Mouse (Mus musculus): ENCODE measurements around the gene Ubqlnl. TPM values are rescaled to one million over a fixed set of nuclear protein-coding genes. Genes with fewer than 3 reads are reported as not detected.

The Ubqlnl gene
- not detected in 2 replicates for polyA plus RNA-seq (2015; fragmentation: Nextera tagmentation; extraction: Ambion mirVana)

DNA sequence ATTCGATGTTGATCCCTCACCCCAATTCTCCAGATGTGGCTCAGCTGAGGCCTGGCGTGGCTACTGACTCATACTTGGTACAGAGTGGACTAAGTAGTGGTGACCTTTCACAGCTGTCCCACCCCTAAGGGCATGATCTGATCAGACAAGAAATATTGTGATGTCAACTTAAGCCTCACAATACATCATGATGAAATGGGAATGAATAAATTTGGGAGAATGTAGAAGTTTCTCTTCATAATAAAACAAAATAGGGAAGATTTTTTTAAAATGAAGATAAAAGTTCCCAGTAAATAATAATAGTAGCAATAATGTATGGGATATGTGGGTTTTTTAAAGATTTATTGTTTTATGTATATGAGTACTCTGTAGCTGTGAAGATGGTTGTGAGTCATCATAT, at the start of gene Ubqlnl:
Gene Ubqlnl (minus strand): TSS at position 101 of the 400 bp plus-strand sequence.
- Histone ChIP-seq H3K9me3 (replicated peaks; ENCODE audit: control insufficient read depth, low read length, poor library complexity, severe bottlenecking) (no peaks in the 10 kb centered on the region), H3K4me2 (ENCODE audit: low read length) (no peak within 1 kb of the TSS), H3K36me3 (ENCODE audit: control insufficient read depth, insufficient read depth, low read length) (no peaks in the 10 kb centered on the region), H3K4me3 (ENCODE audit: low read depth, low read length) (no peak within 1 kb of the TSS), H3K4me1 (ENCODE audit: control insufficient read depth, insufficient read depth, low read length) (no peaks in the 10 kb centered on the region), H3K9ac (ENCODE audit: low read depth, low read length) (no peak within 1 kb of the TSS), H3K27ac (ENCODE audit: low read length) (no peak within 1 kb of the TSS), H3K27me3 (ENCODE audit: control insufficient read depth, insufficient read depth, low read depth, low read length) (no peaks in the 10 kb centered on the region)
- no peak for ATAC-seq
- WGBS, result 89% methylated on average over 2 of the region's 2 CpGs

- no peak for ATAC-seq
- H3K4me3 ChIP-seq (ENCODE audit: low read depth, low read length), result no peak overlapping the region
- WGBS, result 6% methylated on average over 5 of the region's 5 CpGs
Measured at GRCm38 (mm10) chr7:104199822-104200221, 49.5 kb upstream of the Ubqlnl start.

GRCm38 (mm10) chr7:104195885-104196284, 45.5 kb upstream of the Ubqlnl start, which contains the start of gene Olfr649:
Gene Olfr649 (minus strand): TSS chr7:104195985.
- H3K9me3 ChIP-seq (replicated peaks; ENCODE audit: control insufficient read depth, low read length, poor library complexity, severe bottlenecking), result no peaks in the 10 kb centered on the region
- no peak for ATAC-seq
- no peak within 1 kb of the TSS for H3K4me3 ChIP-seq (ENCODE audit: low read depth, low read length)
- H3K4me1 ChIP-seq (ENCODE audit: control insufficient read depth, insufficient read depth, low read length), result no peaks in the 10 kb centered on the region
- H3K4me2 ChIP-seq (ENCODE audit: low read length), result no peak within 1 kb of the TSS
- no peak within 1 kb of the TSS for H3K9ac ChIP-seq (ENCODE audit: low read depth, low read length)
- no peak within 1 kb of the TSS for H3K27ac ChIP-seq (ENCODE audit: low read length)
- 86% methylated on average over 6 of the region's 6 CpGs for WGBS
- no peaks in the 10 kb centered on the region for H3K27me3 ChIP-seq (ENCODE audit: control insufficient read depth, insufficient read depth, low read depth, low read length)
- H3K36me3 ChIP-seq (ENCODE audit: control insufficient read depth, insufficient read depth, low read length), result no peaks in the 10 kb centered on the region

More at GRCm38 (mm10) chr7:104199822-104200221, 49.5 kb upstream of the Ubqlnl start:
- H3K9ac ChIP-seq (ENCODE audit: low read depth, low read length), result no peak overlapping the region
- no peaks in the 10 kb centered on the region for H3K36me3 ChIP-seq (ENCODE audit: control insufficient read depth, insufficient read depth, low read length)
- H3K4me1 ChIP-seq (ENCODE audit: control insufficient read depth, insufficient read depth, low read length), result no peaks in the 10 kb centered on the region
- no peak overlapping the region for H3K4me2 ChIP-seq (ENCODE audit: low read length)
- no peaks in the 10 kb centered on the region for H3K9me3 ChIP-seq (replicated peaks; ENCODE audit: control insufficient read depth, low read length, poor library complexity, severe bottlenecking)
- H3K27ac ChIP-seq (ENCODE audit: low read length), result no peak overlapping the region
- no peaks in the 10 kb centered on the region for H3K27me3 ChIP-seq (ENCODE audit: control insufficient read depth, insufficient read depth, low read depth, low read length)

GRCm38 (mm10) chr7:104191275-104191674, 40.9 kb upstream of the Ubqlnl start:
- Histone ChIP-seq H3K4me2 (ENCODE audit: low read length) (no peak overlapping the region), H3K27me3 (ENCODE audit: control insufficient read depth, insufficient read depth, low read depth, low read length) (no peaks in the 10 kb centered on the region), H3K27ac (ENCODE audit: low read length) (no peak overlapping the region), H3K36me3 (ENCODE audit: control insufficient read depth, insufficient read depth, low read length) (no peaks in the 10 kb centered on the region), H3K9me3 (replicated peaks; ENCODE audit: control insufficient read depth, low read length, poor library complexity, severe bottlenecking) (no peaks in the 10 kb centered on the region), H3K4me3 (ENCODE audit: low read depth, low read length) (no peak overlapping the region), H3K4me1 (ENCODE audit: control insufficient read depth, insufficient read depth, low read length) (no peaks in the 10 kb centered on the region), H3K9ac (ENCODE audit: low read depth, low read length) (no peak overlapping the region)
- no peak for ATAC-seq
- WGBS, result 58% methylated on average over 9 of the region's 9 CpGs

DNA sequence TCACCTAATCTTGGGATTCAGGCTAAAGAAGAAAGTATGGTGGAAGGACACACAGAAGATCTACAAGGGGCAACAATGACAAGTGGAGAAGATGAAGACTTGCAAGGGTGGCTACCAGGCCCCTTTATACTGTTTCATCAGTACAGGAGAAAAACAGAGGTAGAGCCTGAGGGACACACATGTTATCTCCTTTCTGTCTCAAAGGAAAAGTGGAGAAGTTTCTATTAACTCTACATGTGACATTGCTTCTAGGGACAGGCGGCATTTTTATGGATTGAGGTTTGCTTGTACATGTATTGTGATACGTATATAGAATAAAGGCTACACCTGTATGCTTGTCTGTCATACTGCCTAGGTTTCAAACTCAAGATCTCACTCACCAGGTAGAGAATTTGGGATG, 32.9 kb upstream of the Ubqlnl start, which contains the start of gene Olfr648:
Gene Olfr648 (minus strand): TSS at position 101 of the 400 bp plus-strand sequence.
- H3K9me3 ChIP-seq (replicated peaks; ENCODE audit: control insufficient read depth, low read length, poor library complexity, severe bottlenecking), result no peaks in the 10 kb centered on the region
- no peak within 1 kb of the TSS for H3K4me3 ChIP-seq (ENCODE audit: low read depth, low read length)
- H3K4me1 ChIP-seq (ENCODE audit: control insufficient read depth, insufficient read depth, low read length), result no peaks in the 10 kb centered on the region
- H3K4me2 ChIP-seq (ENCODE audit: low read length), result no peak within 1 kb of the TSS
- H3K27me3 ChIP-seq (ENCODE audit: control insufficient read depth, insufficient read depth, low read depth, low read length), result no peaks in the 10 kb centered on the region
- H3K36me3 ChIP-seq (ENCODE audit: control insufficient read depth, insufficient read depth, low read length), result no peaks in the 10 kb centered on the region
- WGBS, result 92% methylated on average over 2 of the region's 2 CpGs
- H3K27ac ChIP-seq (ENCODE audit: low read length), result no peak within 1 kb of the TSS
- no peak for ATAC-seq
- no peak within 1 kb of the TSS for H3K9ac ChIP-seq (ENCODE audit: low read depth, low read length)

DNA sequence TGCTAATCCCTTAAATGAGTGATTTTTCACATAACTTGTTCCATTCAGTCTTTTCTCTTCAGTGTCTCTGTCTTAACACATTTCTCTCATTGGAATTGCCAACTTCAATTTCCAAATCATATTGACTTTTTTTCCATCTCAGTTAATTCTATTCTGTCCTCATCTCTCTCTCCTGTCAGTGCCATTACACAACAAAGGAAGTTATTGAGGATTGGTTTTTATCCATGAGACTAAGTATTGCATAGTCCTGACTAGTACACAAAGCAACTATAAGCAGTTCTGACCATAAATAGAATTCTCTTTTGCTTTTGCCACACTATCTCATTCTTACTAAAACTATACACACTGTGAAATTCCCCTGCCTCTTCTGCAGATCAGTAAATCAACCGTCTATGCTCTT, 28.7 kb upstream of the Ubqlnl start:
- Histone ChIP-seq H3K27ac (ENCODE audit: low read length) (no peak overlapping the region), H3K36me3 (ENCODE audit: control insufficient read depth, insufficient read depth, low read length) (no peaks in the 10 kb centered on the region), H3K4me2 (ENCODE audit: low read length) (no peak overlapping the region), H3K4me1 (ENCODE audit: control insufficient read depth, insufficient read depth, low read length) (no peaks in the 10 kb centered on the region), H3K9me3 (replicated peaks; ENCODE audit: control insufficient read depth, low read length, poor library complexity, severe bottlenecking) (no peaks in the 10 kb centered on the region), H3K9ac (ENCODE audit: low read depth, low read length) (no peak overlapping the region), H3K4me3 (ENCODE audit: low read depth, low read length) (no peak overlapping the region), H3K27me3 (ENCODE audit: control insufficient read depth, insufficient read depth, low read depth, low read length) (no peaks in the 10 kb centered on the region)
- WGBS, result 72% methylated on average over 1 of the region's 1 CpGs
- ATAC-seq, result no peak

DNA sequence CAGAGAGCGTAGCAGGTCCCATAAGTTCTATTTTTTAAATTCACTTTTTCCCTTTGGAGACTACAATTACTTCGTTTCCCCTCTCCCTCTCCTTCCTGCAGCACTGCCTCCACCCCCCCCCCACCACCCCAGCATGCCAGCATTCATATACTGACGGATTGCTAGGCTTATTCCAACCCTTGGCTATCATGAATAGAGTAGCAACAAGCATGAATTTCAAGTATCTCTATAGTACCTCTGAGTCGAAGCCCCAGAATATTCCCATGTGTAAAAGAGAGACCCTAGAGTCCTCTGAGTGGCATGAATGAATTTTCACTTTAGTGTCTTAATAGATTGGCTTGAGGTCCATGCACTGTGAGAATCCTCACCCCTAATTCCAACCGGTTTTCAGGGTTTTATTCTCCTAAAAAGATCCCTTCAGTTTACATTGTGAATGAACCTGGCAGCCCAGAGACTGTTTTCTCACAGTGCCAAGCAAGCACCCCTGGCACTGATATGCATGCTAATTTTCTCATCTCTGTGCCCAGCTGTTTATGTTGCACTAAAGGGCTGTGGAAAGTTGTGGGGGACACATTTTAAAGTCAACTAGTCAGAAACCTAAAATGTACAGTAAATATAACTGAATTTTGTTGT, 28.2 kb upstream of the Ubqlnl start:
- 54% methylated on average over 5 of the region's 5 CpGs for WGBS
- no peaks in the 10 kb centered on the region for H3K36me3 ChIP-seq (ENCODE audit: control insufficient read depth, insufficient read depth, low read length)
- H3K27ac ChIP-seq (ENCODE audit: low read length), result no peak overlapping the region
- ATAC-seq, result peak; percentile 60; the same call in 1 of the 2 replicates
- no peaks in the 10 kb centered on the region for H3K9me3 ChIP-seq (replicated peaks; ENCODE audit: control insufficient read depth, low read length, poor library complexity, severe bottlenecking)
- H3K4me2 ChIP-seq (ENCODE audit: low read length), result no peak overlapping the region
- no peaks in the 10 kb centered on the region for H3K27me3 ChIP-seq (ENCODE audit: control insufficient read depth, insufficient read depth, low read depth, low read length)
- no peak overlapping the region for H3K9ac ChIP-seq (ENCODE audit: low read depth, low read length)
- H3K4me1 ChIP-seq (ENCODE audit: control insufficient read depth, insufficient read depth, low read length), result no peaks in the 10 kb centered on the region
- no peak overlapping the region for H3K4me3 ChIP-seq (ENCODE audit: low read depth, low read length)

DNA sequence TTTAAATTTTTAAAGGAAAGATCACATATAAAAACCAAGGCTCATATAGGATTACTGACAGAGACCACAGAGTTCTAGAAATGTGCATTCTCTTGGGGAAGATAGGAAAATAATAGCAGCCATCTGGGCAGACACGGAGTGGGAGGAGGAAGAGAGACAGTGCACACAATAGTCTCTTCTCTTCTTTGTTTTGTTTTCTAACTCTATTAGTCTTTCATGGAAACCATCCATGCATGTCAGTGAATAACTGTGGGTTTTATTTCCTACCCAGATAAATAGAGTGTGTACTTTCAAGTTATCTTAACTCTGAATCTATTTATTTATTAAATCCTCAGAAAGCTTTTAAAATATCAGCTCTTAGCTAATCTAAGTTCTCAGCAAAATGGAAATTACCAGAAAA, 24.7 kb upstream of the Ubqlnl start:
- Histone ChIP-seq H3K27me3 (ENCODE audit: control insufficient read depth, insufficient read depth, low read depth, low read length) (no peaks in the 10 kb centered on the region), H3K9me3 (replicated peaks; ENCODE audit: control insufficient read depth, low read length, poor library complexity, severe bottlenecking) (no peaks in the 10 kb centered on the region), H3K27ac (ENCODE audit: low read length) (no peak overlapping the region), H3K4me1 (ENCODE audit: control insufficient read depth, insufficient read depth, low read length) (no peaks in the 10 kb centered on the region), H3K4me2 (ENCODE audit: low read length) (no peak overlapping the region), H3K4me3 (ENCODE audit: low read depth, low read length) (no peak overlapping the region), H3K36me3 (ENCODE audit: control insufficient read depth, insufficient read depth, low read length) (no peaks in the 10 kb centered on the region), H3K9ac (ENCODE audit: low read depth, low read length) (no peak overlapping the region)
- no peak for ATAC-seq
- WGBS, result 13% methylated on average over 1 of the region's 1 CpGs

- H3K9ac ChIP-seq (ENCODE audit: low read depth, low read length), result no peak overlapping the region
- no peaks in the 10 kb centered on the region for H3K4me1 ChIP-seq (ENCODE audit: control insufficient read depth, insufficient read depth, low read length)
- no peaks in the 10 kb centered on the region for H3K9me3 ChIP-seq (replicated peaks; ENCODE audit: control insufficient read depth, low read length, poor library complexity, severe bottlenecking)
- H3K36me3 ChIP-seq (ENCODE audit: control insufficient read depth, insufficient read depth, low read length), result no peaks in the 10 kb centered on the region
- no peak overlapping the region for H3K4me3 ChIP-seq (ENCODE audit: low read depth, low read length)
- no peak overlapping the region for H3K4me2 ChIP-seq (ENCODE audit: low read length)
- 79% methylated on average over 6 of the region's 6 CpGs for WGBS
- no peak for ATAC-seq
- no peak overlapping the region for H3K27ac ChIP-seq (ENCODE audit: low read length)
- no peaks in the 10 kb centered on the region for H3K27me3 ChIP-seq (ENCODE audit: control insufficient read depth, insufficient read depth, low read depth, low read length)
Measured at GRCm38 (mm10) chr7:104169634-104170204, 19.4 kb upstream of the Ubqlnl start.

Data from midbrain, embryonic 16.5 days (tissue).